Mouse (Mus musculus): ENCODE data around the gene Snap29. TPM values are rescaled to one million over a fixed set of nuclear protein-coding genes. Genes with fewer than 3 reads are reported as not detected.

Gene Snap29
- polyA plus RNA-seq, 1 experiment from 2014 or later: 8.7 TPM

DNA sequence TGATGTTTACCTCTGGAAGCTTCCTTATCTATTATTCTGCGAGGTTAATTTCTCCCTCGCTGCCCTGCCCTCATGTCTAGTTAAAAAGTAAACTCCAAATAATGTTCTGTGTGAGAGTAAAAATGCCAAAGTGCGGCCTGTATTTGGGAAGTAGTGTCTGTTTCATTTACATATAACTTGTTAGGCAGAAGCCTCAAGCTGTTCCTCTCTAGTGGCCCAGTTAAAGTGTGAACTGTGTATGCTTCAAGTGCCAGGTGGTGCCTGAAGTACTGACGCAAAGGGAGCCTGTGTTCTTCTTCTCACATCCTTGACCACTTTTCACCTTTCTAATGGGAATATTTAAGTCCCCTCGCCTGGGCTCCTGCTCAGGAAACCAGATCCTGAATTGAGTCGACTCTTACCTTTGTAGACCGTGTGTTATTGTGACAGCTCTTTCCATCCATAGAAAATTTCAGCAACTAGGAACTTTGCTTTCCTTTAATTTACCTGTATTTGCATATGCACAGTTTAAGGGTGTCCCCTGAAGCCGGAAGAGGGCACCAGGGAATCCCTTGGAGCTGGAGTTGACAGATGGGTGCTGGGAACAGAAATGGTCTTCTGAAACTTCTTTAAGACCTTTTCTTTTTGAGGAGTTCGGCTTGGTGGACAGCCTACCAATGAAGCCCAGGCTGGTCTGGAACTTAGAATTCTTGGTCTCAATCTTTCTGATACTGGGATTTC, 886 bp downstream of the Snap29 start:
- Histone ChIP-seq H3K9ac (ENCODE audit: low read depth, low read length) (peak overlapping the region; percentile 83), H3K9me3 (replicated peaks; ENCODE audit: control insufficient read depth, low read length) (no peaks in the 10 kb centered on the region), H3K27me3 (ENCODE audit: control insufficient read depth, insufficient read depth, low read depth, low read length) (no peaks in the 10 kb centered on the region), H3K4me2 (ENCODE audit: low read depth, low read length) (peak overlapping the region; percentile 70), H3K4me1 (ENCODE audit: control insufficient read depth, low read depth, low read length) (peaks cover 25% of the 10 kb centered on the region), H3K4me3 (ENCODE audit: low read depth, low read length) (peak overlapping the region; percentile 74), H3K27ac (ENCODE audit: low read length) (peak overlapping the region; percentile 92), H3K36me3 (ENCODE audit: control insufficient read depth, insufficient read depth) (no peaks in the 10 kb centered on the region)
- ATAC-seq (ENCODE audit: low read depth): no peak
- WGBS (ENCODE audit: insufficient replicate concordance): 29% methylated on average over 9 of the region's 9 CpGs

- H3K36me3 ChIP-seq (ENCODE audit: control insufficient read depth, insufficient read depth): no peaks in the 10 kb centered on the region
- whole genome bisulfite sequencing (ENCODE audit: insufficient replicate concordance): 78% methylated on average over 2 of the region's 2 CpGs
- ATAC-seq (ENCODE audit: low read depth): no peak
- no peak overlapping the region for H3K27ac ChIP-seq (ENCODE audit: low read length)
- no peak overlapping the region for H3K4me3 ChIP-seq (ENCODE audit: low read depth, low read length)
- H3K9me3 ChIP-seq (replicated peaks; ENCODE audit: control insufficient read depth, low read length): no peaks in the 10 kb centered on the region
- H3K4me2 ChIP-seq (ENCODE audit: low read depth, low read length): no peak overlapping the region
- no peaks in the 10 kb centered on the region for H3K27me3 ChIP-seq (ENCODE audit: control insufficient read depth, insufficient read depth, low read depth, low read length)
- H3K9ac ChIP-seq (ENCODE audit: low read depth, low read length): no peak overlapping the region
- peaks cover 25% of the 10 kb centered on the region for H3K4me1 ChIP-seq (ENCODE audit: control insufficient read depth, low read depth, low read length)
Observed at GRCm38 (mm10) chr16:17409046-17409445, 3.3 kb downstream of the Snap29 start.

- H3K9ac ChIP-seq (ENCODE audit: low read depth, low read length): no peak overlapping the region
- H3K27ac ChIP-seq (ENCODE audit: low read length): 0 out of 2 replicates have a peak overlapping the region, but pooled peaks have one; percentile 14
- peaks cover 15% of the 10 kb centered on the region for H3K4me1 ChIP-seq (ENCODE audit: control insufficient read depth, low read depth, low read length)
- WGBS (ENCODE audit: insufficient replicate concordance): 24% methylated on average over 4 of the region's 4 CpGs
- H3K9me3 ChIP-seq (replicated peaks; ENCODE audit: control insufficient read depth, low read length): no peaks in the 10 kb centered on the region
- H3K36me3 ChIP-seq (ENCODE audit: control insufficient read depth, insufficient read depth): no peaks in the 10 kb centered on the region
- H3K4me2 ChIP-seq (ENCODE audit: low read depth, low read length): no peak overlapping the region
- H3K27me3 ChIP-seq (ENCODE audit: control insufficient read depth, insufficient read depth, low read depth, low read length): no peaks in the 10 kb centered on the region
- no peak overlapping the region for H3K4me3 ChIP-seq (ENCODE audit: low read depth, low read length)
- ATAC-seq (ENCODE audit: low read depth): no peak
Observed at GRCm38 (mm10) chr16:17410209-17410608, 4.4 kb downstream of the Snap29 start.

GRCm38 (mm10) chr16:17423021-17423420, 17.2 kb downstream of the Snap29 start:
- Histone ChIP-seq H3K36me3 (ENCODE audit: control insufficient read depth, insufficient read depth) (peaks cover 29% of the 10 kb centered on the region), H3K4me1 (ENCODE audit: control insufficient read depth, low read depth, low read length) (no peaks in the 10 kb centered on the region)
- ATAC-seq (ENCODE audit: low read depth): no peak

DNA sequence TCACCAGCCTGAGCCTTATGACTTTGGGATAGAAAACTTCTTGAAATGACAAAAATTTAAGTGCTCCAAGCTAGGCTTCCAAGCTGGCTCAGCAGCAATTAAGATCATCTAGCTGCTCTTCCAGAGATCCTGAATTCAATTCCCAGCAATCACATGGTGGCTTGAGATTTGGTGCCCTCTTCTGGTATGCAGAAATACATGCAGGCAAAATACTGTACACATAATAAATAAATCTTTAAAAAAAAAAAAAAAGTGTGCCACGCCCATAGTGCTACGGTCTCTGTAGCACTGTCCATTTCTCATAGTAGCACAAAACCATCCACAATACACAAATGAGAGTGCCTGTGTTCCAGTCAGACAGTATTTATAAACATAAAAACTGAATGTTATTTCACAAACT, 26.8 kb downstream of the Snap29 start:
- Histone ChIP-seq H3K36me3 (ENCODE audit: control insufficient read depth, insufficient read depth) (peaks cover 8% of the 10 kb centered on the region), H3K9ac (ENCODE audit: low read depth, low read length) (no peak overlapping the region), H3K4me2 (ENCODE audit: low read depth, low read length) (no peak overlapping the region), H3K4me3 (ENCODE audit: low read depth, low read length) (no peak overlapping the region), H3K4me1 (ENCODE audit: control insufficient read depth, low read depth, low read length) (no peaks in the 10 kb centered on the region), H3K27me3 (ENCODE audit: control insufficient read depth, insufficient read depth, low read depth, low read length) (no peaks in the 10 kb centered on the region), H3K27ac (ENCODE audit: low read length) (no peak overlapping the region), H3K9me3 (replicated peaks; ENCODE audit: control insufficient read depth, low read length) (no peaks in the 10 kb centered on the region)
- no peak for ATAC-seq (ENCODE audit: low read depth)
- WGBS (ENCODE audit: insufficient replicate concordance): 36% methylated on average over 2 of the region's 2 CpGs

More at GRCm38 (mm10) chr16:17423021-17423420, 17.2 kb downstream of the Snap29 start:
- Histone ChIP-seq H3K4me2 (ENCODE audit: low read depth, low read length) (no peak overlapping the region), H3K9me3 (replicated peaks; ENCODE audit: control insufficient read depth, low read length) (no peaks in the 10 kb centered on the region), H3K9ac (ENCODE audit: low read depth, low read length) (no peak overlapping the region), H3K27me3 (ENCODE audit: control insufficient read depth, insufficient read depth, low read depth, low read length) (no peaks in the 10 kb centered on the region), H3K27ac (ENCODE audit: low read length) (no peak overlapping the region), H3K4me3 (ENCODE audit: low read depth, low read length) (no peak overlapping the region)
- WGBS (ENCODE audit: insufficient replicate concordance): 80% methylated on average over 3 of the region's 3 CpGs

DNA sequence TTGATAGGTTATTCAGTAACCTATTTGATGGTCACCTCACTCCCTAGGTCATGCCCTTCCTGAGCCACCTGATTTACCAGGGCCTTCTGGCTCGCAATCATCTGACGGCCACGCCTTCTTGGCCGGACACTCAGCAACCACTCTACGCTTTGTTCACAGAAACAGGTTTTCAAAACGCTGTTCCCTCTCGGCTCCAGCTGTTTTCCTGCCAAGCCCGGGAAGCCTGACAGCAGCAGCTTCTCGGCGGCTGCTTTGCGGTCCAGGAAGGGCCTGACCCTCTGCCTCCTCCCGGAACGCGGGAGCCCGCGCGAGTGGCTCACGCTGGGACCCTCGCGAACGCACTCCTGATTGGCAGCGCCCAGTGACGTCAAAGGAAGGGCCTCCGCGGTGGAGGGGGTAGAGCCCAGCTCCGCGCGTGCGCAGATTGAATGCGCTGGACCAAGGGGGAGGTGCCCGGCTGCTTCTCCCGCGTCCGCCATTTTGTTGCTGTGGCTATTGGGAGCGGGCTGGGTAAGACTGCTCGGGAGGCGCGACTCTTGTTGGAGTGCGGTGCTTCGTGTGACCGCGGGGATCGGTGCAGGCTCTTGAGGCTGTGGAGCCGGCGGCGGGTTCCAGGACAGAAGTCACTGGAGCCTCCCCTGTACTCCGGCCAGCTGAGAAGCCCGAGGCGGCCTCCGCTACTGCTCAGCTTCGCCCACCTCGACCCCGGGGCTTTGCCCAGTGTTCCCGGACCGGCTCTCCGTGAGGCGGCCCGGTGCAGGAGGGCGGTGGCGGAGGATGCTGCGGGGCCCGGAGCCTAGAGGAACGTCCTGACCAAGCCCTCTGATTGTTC, 46.0 kb downstream of the Snap29 start, which contains the start of gene Crkl:
TSS of gene Crkl (plus strand) at position 447 of the 832 bp plus-strand sequence.
- whole genome bisulfite sequencing (ENCODE audit: insufficient replicate concordance): under 1% methylated on average over 63 of the region's 63 CpGs
- peak within 1 kb of the TSS; percentile 95 for H3K4me3 ChIP-seq (ENCODE audit: low read depth, low read length)
- H3K9ac ChIP-seq (ENCODE audit: low read depth, low read length): peak within 1 kb of the TSS; percentile 84
- H3K4me2 ChIP-seq (ENCODE audit: low read depth, low read length): peak within 1 kb of the TSS; percentile 82
- no peaks in the 10 kb centered on the region for H3K27me3 ChIP-seq (ENCODE audit: control insufficient read depth, insufficient read depth, low read depth, low read length)
- H3K36me3 ChIP-seq (ENCODE audit: control insufficient read depth, insufficient read depth): no peaks in the 10 kb centered on the region
- H3K4me1 ChIP-seq (ENCODE audit: control insufficient read depth, low read depth, low read length): peaks cover 21% of the 10 kb centered on the region
- H3K27ac ChIP-seq (ENCODE audit: low read length): peak within 1 kb of the TSS; percentile 87
- no peaks in the 10 kb centered on the region for H3K9me3 ChIP-seq (replicated peaks; ENCODE audit: control insufficient read depth, low read length)
- peak; percentile 95 for ATAC-seq (ENCODE audit: low read depth)

DNA sequence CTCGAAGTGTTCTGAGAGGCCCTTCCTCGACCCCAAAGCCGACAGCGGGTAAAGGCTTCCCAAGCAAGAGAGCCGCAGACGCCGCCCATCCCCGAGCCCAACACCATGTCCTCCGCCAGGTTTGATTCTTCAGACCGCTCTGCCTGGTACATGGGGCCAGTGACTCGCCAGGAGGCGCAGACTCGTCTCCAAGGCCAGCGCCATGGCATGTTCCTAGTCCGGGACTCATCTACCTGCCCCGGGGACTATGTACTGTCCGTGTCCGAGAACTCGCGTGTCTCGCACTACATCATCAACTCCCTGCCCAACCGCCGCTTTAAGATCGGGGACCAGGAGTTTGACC, 46.6 kb downstream of the Snap29 start:
- ATAC-seq (ENCODE audit: low read depth): peak; percentile 42
- under 1% methylated on average over 24 of the region's 24 CpGs for WGBS (ENCODE audit: insufficient replicate concordance)
- Histone ChIP-seq H3K4me1 (ENCODE audit: control insufficient read depth, low read depth, low read length) (peaks cover 21% of the 10 kb centered on the region), H3K27ac (ENCODE audit: low read length) (peak overlapping the region; percentile 86), H3K9me3 (replicated peaks; ENCODE audit: control insufficient read depth, low read length) (no peaks in the 10 kb centered on the region), H3K9ac (ENCODE audit: low read depth, low read length) (peak overlapping the region; percentile 84), H3K4me2 (ENCODE audit: low read depth, low read length) (peak overlapping the region; percentile 82), H3K27me3 (ENCODE audit: control insufficient read depth, insufficient read depth, low read depth, low read length) (no peaks in the 10 kb centered on the region), H3K36me3 (ENCODE audit: control insufficient read depth, insufficient read depth) (no peaks in the 10 kb centered on the region), H3K4me3 (ENCODE audit: low read depth, low read length) (peak overlapping the region; percentile 95)

DNA sequence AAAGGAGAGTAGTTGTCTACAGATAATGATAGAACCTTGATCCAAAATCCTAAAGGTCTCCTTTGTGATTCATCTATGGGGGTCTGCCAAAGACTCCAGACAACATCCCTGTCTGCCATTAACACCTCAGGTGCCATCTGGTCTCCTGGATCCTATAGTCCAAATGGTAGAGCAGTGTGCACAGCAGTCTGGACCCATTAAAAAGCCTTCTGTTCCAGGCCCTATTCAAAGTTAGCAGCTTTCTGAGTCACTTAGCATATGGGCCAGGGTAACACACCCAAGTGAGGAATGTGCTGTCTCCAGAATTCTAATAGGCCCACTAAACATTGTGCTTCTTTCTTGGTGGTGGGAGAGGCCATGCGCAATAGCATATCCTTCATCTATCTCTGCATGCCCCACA, 51.1 kb downstream of the Snap29 start:
- Histone ChIP-seq H3K9ac (ENCODE audit: low read depth, low read length) (no peak overlapping the region), H3K27ac (ENCODE audit: low read length) (no peak overlapping the region), H3K4me3 (ENCODE audit: low read depth, low read length) (no peak overlapping the region), H3K4me2 (ENCODE audit: low read depth, low read length) (no peak overlapping the region), H3K4me1 (ENCODE audit: control insufficient read depth, low read depth, low read length) (peaks cover 31% of the 10 kb centered on the region), H3K36me3 (ENCODE audit: control insufficient read depth, insufficient read depth) (no peaks in the 10 kb centered on the region), H3K9me3 (replicated peaks; ENCODE audit: control insufficient read depth, low read length) (no peaks in the 10 kb centered on the region), H3K27me3 (ENCODE audit: control insufficient read depth, insufficient read depth, low read depth, low read length) (no peaks in the 10 kb centered on the region)
- 94% methylated on average over 1 of the region's 1 CpGs for WGBS (ENCODE audit: insufficient replicate concordance)
- ATAC-seq (ENCODE audit: low read depth): no peak

DNA sequence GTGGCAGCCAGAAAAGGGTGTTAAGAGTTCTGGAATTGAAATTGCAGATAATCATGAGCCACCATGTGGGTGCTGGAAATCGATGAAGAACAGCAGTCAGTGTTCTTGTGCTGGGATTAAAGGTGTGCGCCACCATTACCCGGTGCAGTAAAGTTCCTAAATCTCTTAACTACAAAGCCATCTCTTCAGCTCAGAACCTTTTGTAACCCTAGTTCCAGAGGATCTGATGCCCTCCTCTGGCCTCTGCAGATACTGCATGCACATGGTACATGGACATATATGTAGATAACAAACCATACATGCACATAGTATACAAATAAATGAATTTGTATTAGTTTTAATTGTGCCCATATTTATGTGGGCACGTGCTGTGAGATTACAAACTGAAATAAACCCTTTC, 54.5 kb downstream of the Snap29 start:
- Histone ChIP-seq H3K27ac (ENCODE audit: low read length) (no peak overlapping the region), H3K36me3 (ENCODE audit: control insufficient read depth, insufficient read depth) (no peaks in the 10 kb centered on the region), H3K27me3 (ENCODE audit: control insufficient read depth, insufficient read depth, low read depth, low read length) (no peaks in the 10 kb centered on the region), H3K9me3 (replicated peaks; ENCODE audit: control insufficient read depth, low read length) (no peaks in the 10 kb centered on the region), H3K4me2 (ENCODE audit: low read depth, low read length) (no peak overlapping the region), H3K4me3 (ENCODE audit: low read depth, low read length) (no peak overlapping the region), H3K9ac (ENCODE audit: low read depth, low read length) (no peak overlapping the region), H3K4me1 (ENCODE audit: control insufficient read depth, low read depth, low read length) (peaks cover 25% of the 10 kb centered on the region)
- 60% methylated on average over 4 of the region's 4 CpGs for WGBS (ENCODE audit: insufficient replicate concordance)
- ATAC-seq (ENCODE audit: low read depth): no peak

All from liver, embryonic 16.5 days (tissue).